Mouse (Mus musculus) spleen, postnatal 10 days (tissue): Measurements from ENCODE around the gene Cbl.

ENCODE experiments used
- DNase-seq, 2 experiments: peaks; one replicate each; pipeline ENCODE4 v3.0.0; 2021 to 2022; ENCODE audit warnings: low spot score in 2 of 2

The Cbl gene

DNA sequence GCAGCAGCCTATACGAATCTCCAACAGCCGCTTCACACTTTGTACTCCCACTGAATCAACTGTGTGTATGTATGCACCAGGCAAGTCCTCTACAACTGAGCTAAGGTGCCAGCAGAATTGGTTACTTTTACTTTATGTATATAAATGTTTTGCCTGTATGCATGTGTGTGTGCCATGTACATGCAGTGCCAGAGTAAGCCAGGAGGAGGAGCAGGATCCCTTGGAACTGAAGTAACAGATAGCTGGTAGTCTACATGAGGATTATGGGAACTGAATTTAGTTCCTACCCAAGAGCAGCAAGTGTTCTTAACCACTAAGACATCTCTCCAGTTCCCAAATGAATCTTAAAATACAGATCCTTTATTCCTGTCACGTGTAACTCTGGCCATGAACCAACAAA lies 51.6 kb downstream of the Cbl start:
- peak; percentile 17 to 68 for DNase-seq

DNA sequence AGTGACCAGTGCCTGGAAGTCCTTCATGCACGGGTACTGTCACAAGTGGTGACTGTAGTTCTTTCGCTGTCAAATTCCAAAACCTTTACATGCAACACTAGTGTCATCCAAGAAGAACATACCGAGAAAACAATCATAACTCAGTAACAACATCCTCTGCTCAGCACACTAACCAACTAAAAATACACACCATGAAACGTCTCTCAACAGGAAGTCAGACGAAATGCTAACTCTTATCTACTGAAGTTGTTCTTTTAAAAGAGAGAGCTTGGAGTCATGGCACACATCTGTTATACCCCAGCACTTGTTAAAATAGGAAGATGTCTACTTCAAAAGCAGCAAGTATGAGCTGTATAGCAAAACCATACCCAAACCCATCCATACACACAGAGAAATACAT lies 52.3 kb downstream of the Cbl start:
- no peak for DNase-seq

DNA sequence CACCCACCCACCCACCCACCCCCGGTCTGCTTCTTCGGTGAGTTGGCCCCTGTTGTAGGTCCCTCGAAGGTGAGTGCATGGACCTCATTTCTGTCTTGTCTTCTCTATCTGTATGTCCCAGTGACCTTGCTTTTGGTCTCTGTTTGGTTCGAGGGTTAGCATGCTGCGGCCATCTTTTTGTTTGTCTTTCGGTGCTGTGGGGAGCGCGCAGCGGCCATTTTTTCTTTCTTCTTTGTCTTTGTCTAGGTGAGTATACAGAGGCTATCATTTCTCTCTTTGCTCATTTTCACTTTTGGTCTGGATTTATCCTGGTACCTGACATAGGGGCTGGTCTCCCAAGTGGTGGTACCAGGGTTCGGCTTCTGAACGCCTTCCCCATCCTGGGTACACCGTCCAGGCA lies 55.0 kb downstream of the Cbl start:
- DNase-seq = no peak

DNA sequence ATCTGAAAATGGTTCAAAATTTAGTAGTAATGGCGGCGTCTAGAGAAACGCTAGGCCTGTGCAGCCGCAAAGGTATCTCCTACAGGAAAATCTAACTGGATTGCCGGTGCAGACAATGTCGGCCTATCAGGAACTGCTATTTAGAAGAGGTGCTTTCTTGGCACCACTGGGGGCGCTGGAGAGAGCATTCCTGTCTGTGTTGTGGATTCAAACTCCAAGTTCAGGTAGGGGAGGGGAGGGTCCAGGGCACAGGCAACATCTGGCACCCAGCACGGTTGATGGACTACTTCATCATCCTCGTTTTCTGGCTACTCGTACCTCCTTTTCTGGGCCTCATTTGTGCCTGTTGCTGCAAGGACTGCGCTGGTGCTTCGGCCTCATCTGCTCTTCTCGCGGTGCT lies 55.5 kb downstream of the Cbl start:
- DNase-seq = peak in 1 of 2 experiments; percentile 52

DNA sequence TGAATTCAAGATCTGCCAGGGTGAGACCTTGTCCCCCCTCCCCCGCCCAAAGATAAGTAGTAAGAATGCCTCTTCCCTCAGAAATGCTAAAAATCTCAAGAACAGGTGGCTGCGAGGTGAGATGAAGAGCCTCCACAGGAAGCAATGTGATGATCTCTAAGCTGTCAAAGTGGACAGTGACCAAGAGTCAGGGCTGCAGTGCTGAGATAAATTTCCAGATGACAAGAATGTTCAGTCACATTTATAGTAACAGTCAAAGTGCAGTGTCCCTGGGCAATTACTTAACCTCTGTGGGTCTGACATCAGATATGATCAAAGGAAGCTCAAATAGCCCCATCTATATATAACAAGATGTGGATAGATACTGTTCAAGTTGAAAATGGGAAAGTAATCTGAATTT lies 56.4 kb downstream of the Cbl start:
- no peak for DNase-seq

DNA sequence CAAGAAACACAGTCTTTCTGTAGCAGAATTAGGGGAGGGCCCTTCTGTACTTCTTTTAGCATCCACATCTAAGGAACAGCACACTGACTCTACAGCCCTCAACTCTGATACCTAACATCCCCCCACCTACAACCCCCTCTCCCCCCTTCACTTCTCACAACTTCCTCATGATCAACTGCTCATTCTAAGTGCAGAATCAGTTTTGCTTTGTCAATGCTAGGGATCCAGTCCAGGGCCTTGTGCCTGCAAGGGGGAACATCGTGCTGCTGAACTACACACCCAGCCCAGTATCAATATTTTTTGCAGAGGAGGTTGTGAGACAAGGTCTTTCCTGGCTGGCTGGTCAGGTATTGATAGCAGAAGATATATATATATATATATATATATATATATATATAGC lies 57.9 kb downstream of the Cbl start:
- no peak for DNase-seq

DNA sequence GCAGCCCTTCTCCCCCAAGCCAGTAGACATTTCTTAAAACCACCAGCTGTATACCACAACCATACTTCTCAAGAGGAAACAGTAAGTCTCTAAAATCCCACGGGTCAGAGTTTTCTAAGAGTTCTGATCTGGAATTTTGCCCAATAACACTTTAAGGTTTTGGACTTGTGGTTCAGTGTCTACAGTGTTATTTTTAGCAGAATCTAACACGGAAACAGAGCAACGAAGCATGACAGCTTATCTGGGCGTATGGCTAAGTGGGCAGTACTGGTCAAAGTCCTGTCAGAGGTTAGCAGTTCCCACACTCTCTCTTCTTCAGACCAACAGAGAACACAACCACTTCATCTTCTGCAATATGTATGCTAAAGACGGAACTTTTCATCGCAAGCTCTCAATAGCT lies 58.3 kb downstream of the Cbl start:
- DNase-seq = no peak

DNA sequence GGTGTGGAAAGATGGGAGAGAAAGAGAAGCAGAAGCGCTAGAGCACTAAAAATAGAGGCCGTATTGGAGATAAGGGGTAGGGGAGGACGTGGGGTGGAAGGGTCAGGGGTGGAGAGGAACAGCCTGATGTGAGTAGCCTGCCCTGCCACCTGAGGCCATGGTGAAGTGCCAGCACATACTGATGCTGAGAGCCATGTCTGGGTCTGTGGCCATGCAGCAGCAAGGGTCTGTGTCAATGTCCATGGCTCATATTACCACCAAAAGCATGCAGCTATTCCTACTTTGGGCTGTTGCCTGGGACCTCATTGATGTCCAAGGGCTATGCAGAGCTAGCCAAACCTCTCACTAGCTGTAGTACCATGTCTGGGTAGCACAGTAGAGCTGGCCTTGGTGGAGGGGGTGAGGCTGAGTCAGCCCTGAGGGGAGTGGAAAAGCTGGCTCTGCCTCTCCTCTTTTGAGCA lies 63.1 kb downstream of the Cbl start:
- no peak for DNase-seq

DNA sequence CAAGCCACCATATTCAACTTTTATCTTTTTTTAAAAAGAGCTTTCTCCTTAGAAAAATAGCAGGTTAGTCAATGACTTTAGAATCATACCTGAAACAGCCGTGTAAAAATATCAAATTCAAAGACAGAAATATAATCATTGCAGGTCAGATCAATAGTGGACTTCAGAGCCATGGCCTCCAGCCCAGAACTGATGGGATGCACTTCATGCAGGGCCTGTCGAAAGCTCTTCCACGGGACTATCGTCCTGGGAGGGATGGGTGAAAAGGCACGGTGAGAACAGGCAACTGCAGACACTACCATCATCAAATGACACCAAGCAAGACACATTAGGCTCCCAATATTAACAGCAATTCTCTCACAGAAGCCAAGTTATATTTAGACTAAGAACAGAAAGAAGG lies 64.9 kb downstream of the Cbl start:
- DNase-seq = no peak

DNA sequence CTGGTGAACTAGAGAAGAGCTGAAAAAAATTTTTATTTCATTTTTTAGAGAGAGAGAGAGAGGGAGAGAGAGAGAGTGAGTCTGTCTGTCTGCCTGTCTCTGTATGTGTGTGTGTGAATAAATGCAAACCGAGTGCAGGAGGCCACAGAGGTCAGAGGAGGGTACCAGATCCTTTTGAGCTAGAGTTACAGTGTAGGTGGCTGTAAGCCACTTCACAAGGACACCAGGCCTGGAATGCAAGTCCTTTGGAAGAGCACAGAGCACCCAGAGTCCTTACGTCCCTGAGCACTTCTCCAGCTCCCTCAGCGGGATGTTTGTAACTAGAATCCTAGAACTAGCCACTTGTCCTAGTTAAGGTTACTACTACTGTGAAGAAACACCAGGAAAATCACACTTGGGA lies 74.0 kb downstream of the Cbl start:
- no peak for DNase-seq

DNA sequence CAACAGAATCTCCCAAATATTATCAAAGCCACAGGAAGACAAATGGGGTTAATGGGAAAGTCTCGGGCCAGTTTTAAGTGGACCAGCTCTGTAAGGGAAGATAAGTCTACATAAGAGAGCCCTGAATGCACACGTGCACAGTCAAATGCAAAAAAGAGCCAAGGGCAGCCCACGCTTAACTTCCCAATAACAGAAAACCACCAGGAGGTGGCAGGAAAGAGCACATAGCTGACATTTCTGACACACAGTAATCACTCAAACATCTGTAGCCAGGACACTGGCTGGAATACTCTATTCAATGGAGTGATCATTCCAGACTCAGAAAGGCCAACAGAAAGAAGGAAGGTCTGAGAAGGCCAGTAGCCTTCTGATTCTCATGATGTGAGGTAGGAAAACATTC lies 86.6 kb downstream of the Cbl start:
- no peak for DNase-seq

DNA sequence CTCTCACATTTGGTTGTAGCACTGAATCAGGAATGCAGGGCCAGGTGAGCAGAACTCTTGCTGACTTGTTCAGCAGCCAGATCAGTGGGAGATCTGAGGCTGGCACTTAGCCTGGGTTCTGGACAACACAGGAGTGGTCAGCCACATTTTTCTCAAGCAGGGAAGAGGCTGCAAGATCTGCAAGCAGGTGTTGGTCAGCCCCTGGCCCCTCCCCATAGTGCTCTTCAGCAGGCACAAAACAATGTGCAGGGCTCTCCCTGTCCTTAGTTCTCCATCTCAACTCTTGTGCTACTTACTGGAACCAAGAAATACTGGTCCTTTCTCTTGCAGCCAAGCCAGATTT lies 89.2 kb downstream of the Cbl start:
- no peak for DNase-seq

DNA sequence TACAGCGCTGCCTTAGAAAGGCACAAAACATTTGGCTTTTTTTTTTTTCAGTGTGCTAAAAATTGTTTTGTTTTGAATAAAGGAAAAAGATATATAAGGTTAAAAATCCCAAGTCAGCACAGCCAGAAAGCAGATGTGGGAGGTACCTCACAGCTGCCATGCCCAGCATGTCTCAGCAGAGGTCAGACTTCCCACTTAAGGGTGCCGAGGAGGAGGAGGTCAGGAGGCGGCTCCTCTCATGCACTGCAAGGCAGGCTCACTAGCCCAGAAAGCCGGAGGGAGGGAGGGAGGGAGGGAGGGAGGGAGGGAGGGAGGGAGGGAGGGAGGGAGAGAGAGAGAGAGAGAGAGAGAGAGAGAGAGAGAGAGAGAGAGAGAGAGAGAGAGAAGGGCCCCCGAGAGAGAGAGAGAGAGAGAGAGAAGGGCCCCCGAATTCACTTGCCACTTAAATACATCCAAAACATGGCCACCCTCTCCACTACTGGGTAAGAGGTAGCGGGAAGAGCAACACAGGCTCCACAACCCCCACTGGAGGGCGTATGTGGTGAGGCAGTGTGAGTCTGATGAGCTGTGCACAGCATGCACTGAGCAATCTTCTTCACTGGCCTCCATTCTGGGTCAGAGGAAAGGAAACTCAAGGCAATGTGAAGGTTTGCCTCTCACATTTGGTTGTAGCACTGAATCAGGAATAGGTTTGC lies 89.7 kb downstream of the Cbl start:
- DNase-seq = no peak

DNA sequence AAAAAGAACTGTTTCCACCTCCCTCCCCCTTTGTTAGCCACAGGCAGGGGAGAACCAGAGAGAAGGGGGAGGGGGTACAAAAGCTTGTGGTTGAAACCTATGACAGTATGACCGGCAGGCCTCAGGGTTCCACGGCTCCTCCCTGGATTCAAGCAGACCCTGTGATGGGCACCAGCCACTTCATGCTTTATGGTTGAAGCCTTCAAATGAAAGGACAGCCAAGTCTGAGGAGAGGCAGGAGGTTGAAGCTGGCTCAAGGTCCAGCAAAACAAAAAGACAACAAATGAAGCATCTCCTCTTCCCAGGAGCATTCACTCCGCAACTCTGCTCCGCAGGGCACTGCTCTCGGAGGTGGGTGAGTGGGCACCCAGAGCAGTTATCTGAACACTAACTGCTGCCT lies 90.4 kb downstream of the Cbl start:
- DNase-seq = no peak

DNA sequence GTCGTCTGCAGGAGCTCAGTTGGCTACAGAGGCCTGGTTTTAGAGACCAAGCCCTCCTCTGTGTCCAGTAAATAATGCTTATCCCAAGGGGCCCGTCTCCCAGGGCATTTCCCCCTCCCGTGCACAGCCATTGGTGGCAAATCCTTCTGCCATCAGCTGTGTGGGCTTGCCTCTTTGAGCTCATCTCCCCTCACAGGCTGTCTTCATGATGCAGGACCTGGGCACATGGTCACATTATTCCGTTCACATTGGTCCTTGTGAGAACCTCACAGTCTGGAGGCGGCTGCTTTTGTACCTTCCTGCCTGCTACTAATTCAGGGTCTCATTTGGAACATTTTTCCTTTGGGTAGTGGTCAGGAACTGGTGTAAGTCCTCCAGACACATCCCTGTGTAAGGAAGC lies 91.9 kb downstream of the Cbl start:
- no peak for DNase-seq

DNA sequence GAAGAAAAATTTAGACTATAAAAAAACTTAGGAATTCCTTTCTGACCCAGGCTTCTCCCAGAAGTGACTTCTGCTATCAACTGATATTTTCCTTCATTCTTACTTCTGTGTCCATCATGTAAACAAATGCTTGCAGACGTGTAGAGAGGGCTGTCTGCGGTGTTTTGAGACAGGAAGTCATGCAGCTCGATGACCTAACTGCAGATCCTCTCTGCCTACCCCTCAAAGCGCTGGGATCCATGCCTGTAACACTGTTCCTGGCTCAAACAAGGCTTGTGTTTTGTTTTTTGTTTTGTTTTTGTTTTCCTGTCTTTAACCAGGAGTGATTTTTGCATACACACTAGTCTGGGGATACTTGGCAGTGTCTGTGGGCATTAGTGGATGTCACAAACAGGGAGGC lies 96.0 kb downstream of the Cbl start:
- DNase-seq = no peak

DNA sequence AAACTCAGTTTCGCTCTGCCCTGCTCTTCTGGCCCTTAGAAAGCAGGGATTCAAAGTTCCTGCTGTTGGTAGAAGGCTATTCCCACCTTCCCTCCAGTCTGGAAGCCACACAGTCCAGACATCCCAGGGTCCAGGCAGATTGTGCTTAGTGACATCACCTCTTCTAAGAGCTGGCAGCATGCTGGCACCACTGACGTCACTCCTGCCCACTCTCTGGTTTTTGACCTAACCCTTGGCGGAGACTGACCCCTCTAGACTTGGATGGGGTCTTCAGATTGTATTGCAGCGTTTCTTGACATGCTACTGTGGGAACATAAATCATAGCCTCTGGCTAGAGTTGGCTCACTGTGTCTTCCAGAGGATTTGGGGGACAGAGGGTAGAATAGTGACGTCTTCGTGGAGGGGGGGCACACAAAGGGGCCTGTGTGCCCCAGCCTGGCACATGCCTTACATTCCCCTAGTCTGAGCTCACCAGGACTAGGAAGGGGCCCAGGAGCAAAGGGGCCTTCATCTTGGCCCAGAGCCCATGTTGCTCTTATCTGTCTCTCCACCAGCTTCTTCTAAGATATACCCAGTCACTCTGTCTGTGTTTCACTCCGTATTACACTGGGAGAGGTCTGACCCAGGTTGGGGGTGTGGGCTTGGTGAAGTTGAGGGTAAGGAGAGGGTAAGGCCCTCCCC lies 98.0 kb downstream of the Cbl start:
- no peak for DNase-seq

DNA sequence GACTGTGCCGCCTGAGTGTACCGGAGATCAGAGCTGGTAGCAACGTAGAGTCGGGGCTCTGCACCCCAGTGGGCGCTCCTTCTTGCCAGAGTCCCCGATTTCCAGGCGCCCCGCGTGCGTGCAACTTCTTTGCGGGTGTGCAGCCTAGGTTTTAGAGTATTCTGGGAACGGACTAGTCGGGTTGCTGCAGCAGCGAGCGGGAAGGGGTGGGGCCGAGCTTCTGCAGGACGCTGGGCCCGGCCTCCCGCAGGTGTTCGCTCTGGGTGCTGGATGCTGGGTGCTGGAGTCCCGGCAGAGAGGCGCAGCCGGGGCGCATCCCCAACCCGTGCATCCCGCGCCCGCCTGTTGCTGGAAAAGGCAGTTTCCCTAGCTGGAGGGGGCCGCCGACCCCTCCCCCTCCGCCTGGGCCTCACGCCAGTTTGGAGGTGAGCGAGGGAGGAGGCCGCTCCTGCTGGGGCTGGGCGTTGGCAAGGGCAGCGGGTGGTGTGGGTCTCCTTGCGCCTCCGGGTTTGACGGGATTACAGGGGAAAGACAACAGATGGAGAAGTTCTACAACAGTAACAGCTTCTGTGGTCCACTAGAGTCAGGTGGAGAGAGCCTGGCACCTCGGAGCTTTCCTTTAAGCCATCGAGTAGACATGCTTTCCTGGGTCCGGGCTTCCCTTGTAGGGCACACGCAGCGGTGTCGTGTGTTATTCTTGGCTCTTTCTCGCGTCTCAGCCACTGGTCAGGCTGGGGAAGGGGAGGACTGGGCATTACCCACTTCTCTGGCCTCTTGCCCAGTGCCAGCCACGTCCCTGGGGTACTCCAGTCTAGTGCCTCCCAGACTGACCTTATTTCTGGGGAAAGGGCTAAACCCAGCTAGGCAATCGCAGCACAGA lies 98.8 kb downstream of the Cbl start:
- DNase-seq = peak in 1 of 2 experiments; percentile 37

DNA sequence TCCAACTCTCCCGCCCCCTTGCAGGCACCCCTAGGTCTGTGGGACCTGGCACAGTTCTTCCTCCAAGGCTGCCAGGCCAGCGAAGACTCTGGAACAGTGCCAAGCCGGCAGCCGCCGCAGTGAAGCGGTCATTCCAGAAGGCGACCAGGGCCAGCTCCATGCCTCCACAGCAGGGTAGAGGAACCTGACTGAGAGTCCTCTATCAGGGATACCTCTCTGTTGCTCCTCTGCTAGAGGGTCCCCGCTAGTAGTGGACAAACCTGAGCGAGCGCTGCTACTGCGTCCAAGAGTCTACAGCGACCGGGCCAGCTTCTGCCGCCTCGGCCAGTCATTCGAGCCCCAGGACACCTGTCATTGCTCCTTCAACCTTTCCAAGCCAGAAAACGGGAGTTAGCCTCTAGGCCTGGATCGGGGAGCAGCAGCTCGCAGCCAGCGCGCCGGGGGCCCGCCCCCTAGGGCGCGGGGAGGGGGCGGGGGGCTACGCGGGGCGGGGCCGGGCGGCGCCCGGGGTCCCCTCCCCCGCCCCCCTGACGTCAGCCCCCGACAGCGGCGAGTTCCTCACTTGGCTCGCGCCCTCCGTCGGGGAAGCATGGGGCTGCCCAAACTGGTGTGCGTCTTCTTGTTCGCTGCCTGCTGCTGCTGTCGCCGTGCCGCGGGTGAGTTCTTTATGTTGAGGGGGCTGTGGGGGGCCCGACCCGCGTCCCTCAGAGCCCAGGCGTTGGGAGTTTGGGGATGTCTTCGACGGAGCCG lies 99.6 kb downstream of the Cbl start, which contains the start of gene Mcam:
Gene Mcam, plus strand, starts transcription at position 369 of the 750 bp plus-strand sequence.
- DNase-seq = peak in 1 of 2 experiments; percentile 39

DNA sequence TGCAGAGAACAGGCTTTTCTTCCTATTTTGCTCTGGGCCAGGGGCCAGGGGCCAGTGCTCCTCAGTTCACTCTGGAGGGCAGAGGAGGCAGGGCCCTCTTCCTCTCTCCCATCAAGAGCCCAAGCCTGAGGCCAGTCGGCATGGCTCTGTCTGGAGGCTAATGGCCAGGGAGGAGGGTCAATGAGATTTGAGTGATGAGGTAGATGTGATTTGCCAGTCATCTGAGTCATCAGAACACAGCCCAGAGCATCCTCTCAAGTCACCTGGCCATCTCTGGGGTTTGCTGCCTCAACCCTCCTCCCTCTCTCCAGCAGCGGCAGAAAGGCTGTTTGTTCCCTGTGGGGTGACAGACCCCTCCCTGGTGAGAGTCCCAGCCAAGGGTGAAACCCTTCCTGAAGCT lies 100.6 kb downstream of the Cbl start:
- no peak for DNase-seq

DNA sequence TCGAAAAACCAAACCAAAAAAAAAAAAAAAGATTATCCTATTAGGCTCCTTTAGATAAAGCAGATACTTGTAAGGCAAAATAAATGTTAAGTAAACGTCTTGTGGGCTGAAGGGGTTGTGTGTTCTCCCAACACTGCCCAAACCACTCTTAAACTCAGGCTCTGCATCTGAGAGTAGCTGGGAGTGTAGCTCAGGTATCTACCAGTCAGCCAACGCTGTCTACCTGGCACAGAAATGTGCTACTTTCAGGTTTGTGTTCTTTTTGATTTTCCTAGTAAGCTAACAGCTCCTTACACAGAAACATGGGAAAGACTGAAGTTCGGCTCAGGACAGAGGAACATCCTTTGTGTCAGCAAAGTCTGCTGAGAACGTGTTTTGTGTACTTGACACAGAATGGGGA lies 101.6 kb downstream of the Cbl start:
- no peak for DNase-seq

DNA sequence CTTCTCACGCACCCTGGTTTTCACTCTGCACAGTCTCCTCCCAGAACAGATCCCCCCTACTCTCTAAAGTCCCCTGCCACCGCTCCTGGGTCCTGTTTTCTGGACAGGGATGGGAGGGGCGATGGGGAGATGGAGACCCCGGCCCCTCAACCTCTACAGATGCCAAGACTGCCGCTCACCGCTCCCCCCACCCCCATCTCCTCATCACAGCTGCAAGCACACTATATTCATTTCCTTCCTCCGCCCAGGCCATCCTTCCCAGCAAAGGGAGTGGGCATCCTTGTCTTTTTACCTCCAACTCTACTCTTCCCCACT lies 102.6 kb downstream of the Cbl start:
- DNase-seq = no peak
